Mouse (Mus musculus): ENCODE results near the gene Rcbtb1. TPM values are rescaled to one million over a fixed set of nuclear protein-coding genes. Genes with fewer than 3 reads are reported as not detected.
A peak's percentile ranks its signal among the peaks of the same experiment; 100 is the strongest.

Rcbtb1 gene
- polyA plus RNA-seq (2012; rRNA removed), result 49.7 and 52.5 TPM in 2 replicates
- polyA plus RNA-seq (2014; fragmentation: Nextera tagmentation; extraction: Ambion mirVana), result 46.9 and 59.0 TPM in 2 replicates

GRCm38 (mm10) chr14:59200711-59201603 is at the start of gene Rcbtb1:
TSS of gene Rcbtb1 (plus strand) at chr14:59201209.
- no peaks in the 10 kb centered on the region for H3K36me3 ChIP-seq (ENCODE audit: control insufficient read depth, insufficient read depth, low read length)
- no peaks in the 10 kb centered on the region for H3K9me3 ChIP-seq (ENCODE audit: control insufficient read depth, low read length)
- 1% methylated on average over 45 of the region's 96 CpGs for WGBS
- DNase-seq (ENCODE audit: low spot score), result peak; percentile 93
- H3K4me1 ChIP-seq (ENCODE audit: control insufficient read depth, insufficient read depth, low read length), result peaks cover 21% of the 10 kb centered on the region
- ATAC-seq (ENCODE audit: low FRiP score, low read depth), result peak; percentile 96
- peak; percentile 96; the same call in 1 of the 2 replicates for TF ChIP-seq POLR2A (IDR thresholded peaks at IDR 0.05; ENCODE audit: borderline replicate concordance, extremely low read depth, insufficient read depth, insufficient read length)
- H3K4me2 ChIP-seq (replicated peaks; ENCODE audit: low read depth, low read length, severe bottlenecking), result peak within 1 kb of the TSS; percentile 79
- H3K9ac ChIP-seq (ENCODE audit: low read depth, low read length, severe bottlenecking), result peak within 1 kb of the TSS; percentile 97
- no peaks in the 10 kb centered on the region for H3K27me3 ChIP-seq (ENCODE audit: control insufficient read depth, insufficient read depth, low read length)
- peak within 1 kb of the TSS; percentile 96 for H3K27ac ChIP-seq (replicated peaks; ENCODE audit: low read depth, low read length)
- peak within 1 kb of the TSS; percentile 88 for H3K4me3 ChIP-seq (replicated peaks; ENCODE audit: low read length)

- H3K27me3 ChIP-seq (ENCODE audit: control insufficient read depth, insufficient read depth, low read length), result no peaks in the 10 kb centered on the region
- ATAC-seq (ENCODE audit: low FRiP score, low read depth) (no peak), DNase-seq (ENCODE audit: low spot score) (peak; percentile 8)
- no peak overlapping the region for H3K4me3 ChIP-seq (replicated peaks; ENCODE audit: low read length)
- H3K9ac ChIP-seq (ENCODE audit: low read depth, low read length, severe bottlenecking), result no peak overlapping the region
- H3K4me1 ChIP-seq (ENCODE audit: control insufficient read depth, insufficient read depth, low read length), result no peaks in the 10 kb centered on the region
- no peak overlapping the region for H3K27ac ChIP-seq (replicated peaks; ENCODE audit: low read depth, low read length)
- no peaks in the 10 kb centered on the region for H3K36me3 ChIP-seq (ENCODE audit: control insufficient read depth, insufficient read depth, low read length)
- no peaks in the 10 kb centered on the region for H3K9me3 ChIP-seq (ENCODE audit: control insufficient read depth, low read length)
- no peak overlapping the region for H3K4me2 ChIP-seq (replicated peaks; ENCODE audit: low read depth, low read length, severe bottlenecking)
- 82% methylated on average over 2 of the region's 2 CpGs for WGBS
- TF ChIP-seq POLR2A (IDR thresholded peaks at IDR 0.05; ENCODE audit: borderline replicate concordance, extremely low read depth, insufficient read depth, insufficient read length), result no peak
These were observed 45.4 kb upstream of the Rcbtb1 start for GRCm38 (mm10) chr14:59155589-59155988.

GRCm38 (mm10) chr14:59157016-59157698 is 43.9 kb upstream of the Rcbtb1 start:
- no peak overlapping the region for H3K9ac ChIP-seq (ENCODE audit: low read depth, low read length, severe bottlenecking)
- no peak overlapping the region for H3K27ac ChIP-seq (replicated peaks; ENCODE audit: low read depth, low read length)
- H3K9me3 ChIP-seq (ENCODE audit: control insufficient read depth, low read length), result no peaks in the 10 kb centered on the region
- no peak overlapping the region for H3K4me3 ChIP-seq (replicated peaks; ENCODE audit: low read length)
- 72% methylated on average over 3 of the region's 3 CpGs for WGBS
- no peak for DNase-seq (ENCODE audit: low spot score)
- no peaks in the 10 kb centered on the region for H3K4me1 ChIP-seq (ENCODE audit: control insufficient read depth, insufficient read depth, low read length)
- ATAC-seq (ENCODE audit: low FRiP score, low read depth), result no peak
- H3K36me3 ChIP-seq (ENCODE audit: control insufficient read depth, insufficient read depth, low read length), result no peaks in the 10 kb centered on the region
- no peak for TF ChIP-seq POLR2A (IDR thresholded peaks at IDR 0.05; ENCODE audit: borderline replicate concordance, extremely low read depth, insufficient read depth, insufficient read length)
- H3K27me3 ChIP-seq (ENCODE audit: control insufficient read depth, insufficient read depth, low read length), result no peaks in the 10 kb centered on the region
- no peak overlapping the region for H3K4me2 ChIP-seq (replicated peaks; ENCODE audit: low read depth, low read length, severe bottlenecking)

GRCm38 (mm10) chr14:59178649-59179048 is 22.4 kb upstream of the Rcbtb1 start, which contains the start of gene Gm5142:
TSS of gene Gm5142 (minus strand) at chr14:59178749.
- no peak within 1 kb of the TSS for H3K27ac ChIP-seq (replicated peaks; ENCODE audit: low read depth, low read length)
- no peak for TF ChIP-seq POLR2A (IDR thresholded peaks at IDR 0.05; ENCODE audit: borderline replicate concordance, extremely low read depth, insufficient read depth, insufficient read length)
- H3K36me3 ChIP-seq (ENCODE audit: control insufficient read depth, insufficient read depth, low read length), result no peaks in the 10 kb centered on the region
- no peak within 1 kb of the TSS for H3K4me3 ChIP-seq (replicated peaks; ENCODE audit: low read length)
- no peaks in the 10 kb centered on the region for H3K27me3 ChIP-seq (ENCODE audit: control insufficient read depth, insufficient read depth, low read length)
- H3K9me3 ChIP-seq (ENCODE audit: control insufficient read depth, low read length), result no peaks in the 10 kb centered on the region
- no peaks in the 10 kb centered on the region for H3K4me1 ChIP-seq (ENCODE audit: control insufficient read depth, insufficient read depth, low read length)
- DNase-seq (ENCODE audit: low spot score), result no peak
- no peak within 1 kb of the TSS for H3K4me2 ChIP-seq (replicated peaks; ENCODE audit: low read depth, low read length, severe bottlenecking)
- WGBS, result 94% methylated on average over 3 of the region's 3 CpGs
- H3K9ac ChIP-seq (ENCODE audit: low read depth, low read length, severe bottlenecking), result no peak within 1 kb of the TSS
- no peak for ATAC-seq (ENCODE audit: low FRiP score, low read depth)

- Histone ChIP-seq H3K4me2 (replicated peaks; ENCODE audit: low read depth, low read length, severe bottlenecking) (no peak overlapping the region), H3K27me3 (ENCODE audit: control insufficient read depth, insufficient read depth, low read length) (no peaks in the 10 kb centered on the region), H3K9ac (ENCODE audit: low read depth, low read length, severe bottlenecking) (no peak overlapping the region), H3K4me3 (replicated peaks; ENCODE audit: low read length) (no peak overlapping the region), H3K9me3 (ENCODE audit: control insufficient read depth, low read length) (no peaks in the 10 kb centered on the region), H3K4me1 (ENCODE audit: control insufficient read depth, insufficient read depth, low read length) (no peaks in the 10 kb centered on the region), H3K27ac (replicated peaks; ENCODE audit: low read depth, low read length) (no peak overlapping the region), H3K36me3 (ENCODE audit: control insufficient read depth, insufficient read depth, low read length) (no peaks in the 10 kb centered on the region)
- no peak for TF ChIP-seq POLR2A (IDR thresholded peaks at IDR 0.05; ENCODE audit: borderline replicate concordance, extremely low read depth, insufficient read depth, insufficient read length)
- WGBS, result 83% methylated on average over 2 of the region's 2 CpGs
- ATAC-seq (ENCODE audit: low FRiP score, low read depth) (no peak), DNase-seq (ENCODE audit: low spot score) (no peak)
These were observed 18.3 kb upstream of the Rcbtb1 start for GRCm38 (mm10) chr14:59182732-59183131.

All from limb, embryonic 14.5 days (tissue).